Mouse (Mus musculus) bone marrow, adult 2 months (tissue): ENCODE results near the gene Urod.

Experiments
- CTCF ChIP-seq: fragments of 200-500 bp; IDR thresholded peaks from 2 replicates; pipeline ENCODE4 v1.5.1; 2011; ENCODE audit warnings: low read length, control low read depth; ENCODE audit not compliant: control insufficient read depth, insufficient read depth
- POLR2A ChIP-seq: fragments of 200-500 bp; IDR thresholded peaks from 2 replicates; pipeline ENCODE4 v1.6.1; 2011; ENCODE audit warnings: low read depth, mild to moderate bottlenecking, control low read depth, low read length, borderline replicate concordance; ENCODE audit not compliant: control insufficient read depth

GRCm38 (mm10) chr4:117041283-117041721, 47.1 kb upstream of the Urod start:
- no peak for TF ChIP-seq CTCF
- no peak for TF ChIP-seq POLR2A
